Mouse (Mus musculus) bone marrow, adult 2 months (tissue): ENCODE results near the gene H2-M5.

Experiments used
- CTCF ChIP-seq: fragments of 200-500 bp; IDR thresholded peaks from 2 replicates; pipeline ENCODE4 v1.5.1; 2011; ENCODE audit warnings: low read length, control low read depth; ENCODE audit not compliant: control insufficient read depth, insufficient read depth
- POLR2A ChIP-seq: fragments of 200-500 bp; IDR thresholded peaks from 2 replicates; pipeline ENCODE4 v1.6.1; 2011; ENCODE audit warnings: low read depth, mild to moderate bottlenecking, control low read depth, low read length, borderline replicate concordance; ENCODE audit not compliant: control insufficient read depth

DNA sequence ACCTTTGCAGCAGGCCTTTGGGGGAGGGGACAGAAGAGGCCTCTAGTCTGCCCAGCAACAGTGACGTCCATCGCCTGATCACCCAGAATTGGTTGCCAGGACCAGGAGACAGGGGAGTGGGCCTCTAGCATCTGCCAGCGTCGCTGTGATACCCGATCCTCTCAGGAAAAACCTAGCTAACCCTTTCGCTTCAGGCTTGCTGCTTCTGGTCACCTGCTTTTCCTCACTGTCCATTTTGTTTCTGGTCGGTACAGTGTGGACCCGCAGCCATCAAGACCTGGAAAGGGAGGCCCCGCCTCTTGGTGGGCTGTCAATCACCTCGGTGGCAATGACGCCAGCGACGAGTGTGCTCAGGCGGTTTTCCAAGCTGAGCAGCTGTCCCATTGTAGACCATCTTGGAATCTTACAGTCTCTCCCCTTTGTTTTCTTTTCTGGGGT is 39.4 kb upstream of the H2-M5 start:
- no peak for TF ChIP-seq CTCF
- no peak for TF ChIP-seq POLR2A
